Mouse (Mus musculus) c-Kit-negative CD71-positive TER-119-positive erythroid progenitor cells, embryonic 14.5 days (primary cell): ENCODE results near the gene Myd88.

Experiments
- DNase-seq: peaks from one replicate; pipeline ENCODE4 v3.0.0-alpha.2; 2013; ENCODE audit warnings: low read depth, low spot score

The Myd88 gene

GRCm38 (mm10) chr9:119340212-119340580 lies 1.0 kb downstream of the Myd88 start:
- no peak for DNase-seq

DNA sequence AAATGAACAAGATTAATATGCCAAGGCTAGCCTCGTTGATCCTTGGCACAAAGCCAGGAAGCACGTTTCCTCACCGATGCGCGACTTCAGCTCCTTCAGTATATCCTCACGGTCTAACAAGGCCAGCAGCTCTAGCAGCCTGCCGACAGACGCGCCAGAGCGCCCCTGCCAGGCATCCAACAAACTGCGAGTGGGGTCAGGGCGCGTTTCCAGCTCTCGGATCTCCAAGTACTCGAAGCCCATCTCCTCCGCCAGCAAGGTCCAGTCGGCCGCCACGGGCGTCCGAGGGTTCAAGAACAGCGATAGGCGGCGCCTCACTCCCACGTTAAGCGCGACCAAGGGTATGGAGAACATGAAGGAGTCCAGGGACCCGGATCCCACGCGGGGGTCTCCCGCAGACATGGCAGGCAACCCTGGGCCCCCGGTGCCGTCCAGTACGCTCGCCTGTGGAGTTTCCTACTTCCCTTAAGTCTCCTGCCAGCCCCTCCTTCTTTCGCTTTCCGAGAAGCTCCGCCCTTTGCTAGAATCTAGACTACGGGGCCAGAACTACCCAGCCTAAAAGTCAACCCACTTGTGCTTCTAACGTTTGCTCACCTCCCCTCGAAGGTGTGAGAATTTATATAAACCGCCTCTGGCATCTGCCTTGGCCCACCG lies 1.5 kb downstream of the Myd88 start, which contains the start of gene Acaa1a:
Acaa1a (plus strand) TSS at position 119 of the 654 bp plus-strand sequence.
- peak; percentile 74 for DNase-seq

GRCm38 (mm10) chr9:119339106-119339505 lies 2.1 kb downstream of the Myd88 start:
- DNase-seq = no peak

- no peak for DNase-seq
Measured at GRCm38 (mm10) chr9:119338350-119338749, 2.9 kb downstream of the Myd88 start.

DNA sequence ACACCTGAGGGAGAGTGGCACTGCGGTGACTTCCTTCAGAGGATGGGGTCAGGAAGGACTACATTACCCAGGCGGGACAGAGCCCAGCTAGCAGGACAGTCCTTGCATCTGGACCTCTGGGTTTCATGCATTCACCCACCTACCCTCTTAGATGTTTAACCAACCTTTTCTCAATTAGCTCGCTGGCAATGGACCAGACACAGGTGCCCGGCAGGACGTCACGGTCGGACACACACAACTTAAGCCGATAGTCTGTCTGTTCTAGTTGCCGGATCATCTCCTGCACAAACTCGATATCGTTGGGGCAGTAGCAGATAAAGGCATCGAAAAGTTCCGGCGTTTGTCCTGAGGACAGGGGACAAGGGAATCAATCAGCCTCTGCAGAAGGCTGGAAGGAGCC lies 3.4 kb downstream of the Myd88 start:
- no peak for DNase-seq

DNA sequence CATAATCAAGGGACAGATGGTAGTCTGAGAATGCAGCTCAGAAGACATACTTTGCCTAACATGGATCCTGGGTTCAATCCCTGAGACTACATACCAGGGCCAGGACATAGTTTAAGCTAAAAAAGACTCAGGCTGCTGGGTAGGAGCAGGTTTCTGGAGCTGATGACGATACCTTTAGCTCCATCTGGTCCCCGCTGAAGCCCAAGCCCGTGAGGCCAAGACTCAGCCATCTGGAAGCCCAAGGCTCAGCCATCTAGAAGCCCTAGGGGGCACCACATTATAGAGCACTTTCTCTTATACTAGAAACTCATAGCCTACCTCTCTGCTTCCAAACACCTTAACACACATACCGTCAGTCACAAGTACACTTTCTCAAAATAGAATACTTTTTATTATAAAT lies 5.6 kb downstream of the Myd88 start:
- DNase-seq = no peak

DNA sequence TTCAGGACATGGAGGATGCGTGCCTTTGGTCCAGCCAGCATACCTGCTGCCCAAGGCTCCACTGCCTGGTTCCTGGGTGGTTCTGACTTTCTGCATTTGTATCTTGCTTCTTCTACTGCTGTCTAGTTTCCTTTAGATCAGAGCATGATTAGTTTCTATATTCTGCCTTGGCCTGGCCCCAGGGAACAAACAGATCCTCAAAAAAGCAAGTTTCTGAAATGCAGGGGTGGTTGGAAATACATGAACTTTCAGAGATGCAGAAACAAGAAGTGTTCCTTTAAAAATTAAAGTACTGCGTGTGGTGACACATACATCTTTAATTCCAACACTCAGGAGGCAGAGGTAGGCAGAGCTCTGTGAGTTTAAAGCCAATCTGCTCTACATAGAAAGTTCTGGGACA lies 6.4 kb downstream of the Myd88 start:
- no peak for DNase-seq

DNA sequence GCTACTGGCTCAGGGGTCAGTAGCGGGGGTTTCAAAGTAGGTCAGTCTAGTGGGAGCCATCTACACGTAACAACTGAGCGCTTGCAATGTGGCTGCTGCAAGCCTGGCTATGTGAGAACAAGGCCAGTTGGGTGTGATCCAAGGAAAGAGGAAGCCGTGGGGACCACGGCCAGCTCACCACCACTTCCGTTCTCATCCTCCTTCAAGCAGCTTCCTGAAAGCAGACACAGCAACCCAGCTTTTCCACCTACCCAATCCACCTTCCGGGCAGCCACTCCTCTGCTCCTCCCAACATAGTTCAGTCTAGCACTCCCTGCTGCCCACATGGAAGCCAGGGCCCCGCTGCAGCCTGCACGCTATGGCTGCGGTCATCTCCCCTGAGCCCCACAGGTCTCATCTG lies 6.9 kb downstream of the Myd88 start:
- no peak for DNase-seq

DNA sequence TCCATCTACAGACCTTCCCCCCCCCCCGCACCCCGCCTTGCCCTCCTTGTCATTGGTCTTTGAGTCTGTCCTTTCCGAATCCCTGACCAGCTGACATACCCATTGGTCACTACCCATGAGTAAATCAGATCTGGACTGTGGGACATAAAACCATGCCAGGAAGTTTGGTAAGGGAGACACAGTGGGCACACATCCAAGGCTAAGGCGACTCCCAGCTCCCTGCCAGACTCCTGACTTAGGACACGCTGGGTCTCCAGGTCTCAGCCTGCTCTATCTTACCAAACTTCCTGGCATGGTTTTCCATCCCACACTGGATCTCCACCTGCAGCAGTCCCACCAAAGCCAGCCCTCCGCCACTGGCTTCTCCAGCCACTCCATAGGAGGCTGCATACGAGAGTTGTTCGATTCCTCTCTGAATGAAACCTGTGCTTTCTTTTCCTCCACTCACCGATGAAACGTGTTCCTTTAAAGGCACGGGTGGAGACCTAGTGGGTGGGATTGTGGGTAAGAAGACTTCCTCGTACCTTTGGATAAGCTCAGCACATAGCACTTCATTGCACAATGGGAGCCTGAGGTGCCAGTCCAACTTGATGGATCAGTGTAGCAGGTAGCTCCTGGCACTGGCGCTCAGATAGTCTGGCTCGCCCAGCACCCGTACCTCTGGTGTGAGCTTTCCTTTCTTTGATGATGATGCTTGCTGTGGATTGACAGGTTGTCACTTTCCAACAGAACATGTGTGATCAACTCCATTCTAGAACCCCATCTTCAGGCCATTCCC lies 10.8 kb downstream of the Myd88 start:
- DNase-seq = no peak

- DNase-seq = no peak
Measured at GRCm38 (mm10) chr9:119328488-119328887, 12.7 kb downstream of the Myd88 start.

DNA sequence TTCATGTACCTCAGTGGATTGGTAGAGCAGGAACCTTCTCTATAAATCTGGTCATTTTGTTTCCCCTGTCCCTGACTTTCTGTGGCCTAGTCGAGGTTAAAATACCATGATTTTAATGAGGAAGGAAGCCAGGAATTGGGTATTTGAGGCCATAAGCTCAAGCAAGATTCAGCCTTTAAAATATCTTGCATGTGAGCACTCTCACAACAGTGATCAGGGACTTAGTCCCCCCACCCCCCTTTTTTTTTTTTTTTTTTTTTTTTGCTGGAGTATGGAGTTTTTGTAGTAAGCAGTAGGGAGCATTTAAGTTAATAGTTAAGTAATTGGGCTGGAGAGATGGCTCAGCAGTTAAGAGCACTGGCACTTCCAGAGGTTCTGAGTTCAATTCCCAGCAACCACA lies 17.1 kb downstream of the Myd88 start:
- DNase-seq = no peak

DNA sequence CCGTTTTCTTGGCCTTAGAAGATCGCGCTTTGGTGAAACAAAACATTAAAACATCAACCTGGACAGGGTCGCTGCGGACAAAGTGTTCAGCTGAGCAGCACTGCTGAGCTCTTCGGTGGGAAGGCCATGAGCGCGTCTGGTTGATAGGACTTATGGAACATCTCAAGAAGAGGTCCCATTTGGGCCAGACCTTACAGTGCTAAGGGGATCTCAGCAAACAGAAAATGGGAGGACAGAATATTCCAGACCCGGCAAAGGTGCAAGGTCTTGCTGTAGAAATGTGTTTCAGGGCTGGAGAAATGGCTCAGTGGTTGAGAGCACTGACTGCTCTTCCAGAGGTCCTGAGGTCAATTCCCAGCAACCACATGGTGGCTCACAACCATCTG lies 18.0 kb downstream of the Myd88 start:
- no peak for DNase-seq

DNA sequence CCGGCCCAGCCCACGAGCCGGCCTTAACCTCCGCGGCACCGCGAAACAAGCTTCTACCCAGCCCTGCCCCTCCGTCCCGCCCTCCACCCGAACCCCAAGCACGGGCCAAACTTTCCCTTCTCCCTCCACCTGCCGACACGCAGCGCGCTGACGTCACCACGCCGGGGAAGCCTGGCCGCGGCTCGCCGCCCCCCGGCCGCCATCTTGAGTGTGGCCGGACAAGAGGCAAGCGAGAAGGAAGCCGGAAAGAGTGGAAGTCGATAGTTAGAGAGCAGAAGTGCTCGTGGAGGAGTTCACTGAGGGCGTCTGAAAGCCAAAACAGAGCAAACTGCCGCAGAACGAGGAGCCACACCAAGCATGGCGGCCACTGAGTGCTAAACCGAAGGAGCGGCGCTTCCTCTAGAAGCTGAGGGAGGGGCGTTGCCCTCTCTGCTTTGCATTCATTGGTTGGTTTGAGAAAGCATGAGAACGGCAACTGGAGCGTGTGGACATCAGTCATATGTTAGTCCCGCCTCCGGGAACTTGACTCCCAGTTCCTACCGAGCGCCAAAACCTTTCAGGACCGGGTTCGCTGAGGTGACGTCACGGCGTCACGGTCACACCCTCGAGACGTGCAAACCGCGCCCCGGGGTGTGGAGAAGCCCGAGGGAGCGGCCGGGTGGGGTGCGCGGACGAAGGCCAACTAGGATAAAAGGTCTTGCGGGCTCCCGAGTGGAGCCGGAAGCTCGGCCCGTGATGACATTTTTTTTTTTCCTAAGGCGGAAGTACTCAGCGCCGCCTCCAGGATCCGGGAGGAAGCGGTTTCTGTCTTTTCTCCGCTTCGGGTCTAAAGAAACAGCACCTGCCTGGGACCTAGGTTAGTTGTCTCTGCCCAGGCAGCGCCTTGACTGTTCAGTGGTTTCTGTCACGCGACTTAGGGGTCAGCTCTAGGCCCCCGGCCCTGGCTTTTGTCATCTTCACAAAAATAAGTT lies 18.6 kb downstream of the Myd88 start, which contains the start of gene Oxsr1:
Oxsr1 (minus strand) TSS at position 139 of the 971 bp plus-strand sequence.
- DNase-seq = peak; percentile 99

- no peak for DNase-seq
Measured at GRCm38 (mm10) chr9:119321392-119322229, 19.6 kb downstream of the Myd88 start.

- no peak for DNase-seq
Measured at GRCm38 (mm10) chr9:119320946-119321345, 20.3 kb downstream of the Myd88 start.

DNA sequence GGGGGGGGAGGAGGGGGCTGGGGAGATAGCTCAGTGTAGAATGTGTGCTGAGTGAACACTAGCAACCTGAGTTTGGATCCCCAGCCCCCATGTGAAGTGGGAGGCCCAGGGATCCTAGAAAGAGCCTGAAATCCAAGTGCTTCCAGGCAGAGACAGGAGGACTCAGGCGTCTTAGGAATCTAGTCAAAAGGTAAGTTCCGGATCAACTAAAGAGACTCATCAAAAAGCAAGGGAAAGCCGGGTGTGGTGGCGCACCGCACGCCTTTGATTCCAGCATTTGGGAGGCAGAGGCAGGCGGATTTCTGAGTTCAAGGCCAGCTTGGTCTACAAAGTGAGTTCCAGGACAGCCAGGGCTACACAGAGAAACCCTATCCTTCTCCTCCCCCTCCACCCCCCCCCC lies 20.8 kb downstream of the Myd88 start:
- DNase-seq = no peak

DNA sequence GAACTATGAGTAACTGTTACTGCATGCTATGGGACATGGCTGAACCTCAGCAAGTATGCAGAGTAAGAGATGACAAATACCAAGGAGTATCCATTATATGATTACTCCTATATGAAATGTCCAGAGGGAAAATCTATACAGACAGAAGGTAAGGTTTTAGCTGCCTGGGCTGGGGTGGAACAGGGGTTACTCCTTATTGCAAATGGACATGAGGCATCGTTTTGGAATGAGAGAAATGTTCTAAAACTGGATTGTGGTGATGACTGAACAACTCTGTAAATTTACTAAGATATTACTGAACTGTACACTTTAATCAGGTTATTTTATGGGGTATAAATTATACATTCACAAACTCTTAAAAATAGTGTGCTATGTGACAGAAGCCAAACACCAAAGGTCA lies 22.3 kb downstream of the Myd88 start:
- no peak for DNase-seq

DNA sequence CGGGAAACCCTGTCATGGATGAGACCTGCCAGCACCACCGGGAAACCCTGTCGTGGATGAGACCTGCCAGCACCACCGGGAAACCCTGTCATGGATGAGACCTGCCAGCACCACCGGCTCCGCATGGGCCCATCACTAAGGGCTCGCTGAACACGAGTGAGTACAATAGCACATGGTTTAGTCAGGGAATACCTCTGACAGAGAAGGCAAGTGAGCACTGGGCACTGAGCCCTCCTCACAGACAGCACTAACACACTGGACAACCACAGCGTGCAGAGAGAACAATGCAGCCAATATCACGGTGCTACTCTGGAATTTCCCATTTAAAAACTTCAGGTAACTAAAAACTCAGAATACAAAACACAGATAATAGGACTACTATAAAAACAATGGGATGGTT lies 28.1 kb downstream of the Myd88 start:
- no peak for DNase-seq

GRCm38 (mm10) chr9:119309067-119309466 lies 32.1 kb downstream of the Myd88 start:
- DNase-seq = no peak

GRCm38 (mm10) chr9:119305863-119306262 lies 35.3 kb downstream of the Myd88 start:
- DNase-seq = no peak

GRCm38 (mm10) chr9:119298563-119298962 lies 42.6 kb downstream of the Myd88 start:
- no peak for DNase-seq
